Mouse (Mus musculus): ENCODE measurements around the gene Muc15. TPM values are rescaled to one million over a fixed set of nuclear protein-coding genes. Genes with fewer than 3 reads are reported as not detected.

The Muc15 gene
- total and polyA plus RNA-seq, 2 experiments, result not detected

GRCm38 (mm10) chr2:110787396-110787795 lies 66.3 kb downstream of the Muc15 start:
- Histone ChIP-seq H3K36me3 (ENCODE audit: control insufficient read depth, insufficient read depth, low read length) (no peaks in the 10 kb centered on the region), H3K27me3 (ENCODE audit: control insufficient read depth, insufficient read depth, low read length) (no peaks in the 10 kb centered on the region), H3K4me1 (ENCODE audit: control insufficient read depth, insufficient read depth, low read length) (no peaks in the 10 kb centered on the region), H3K9ac (ENCODE audit: low read depth, low read length) (no peak overlapping the region), H3K4me3 (ENCODE audit: insufficient read depth, low read depth, low read length) (no peak overlapping the region), H3K79me2 (ENCODE audit: control insufficient read depth, insufficient read depth, low read length) (no peaks in the 10 kb centered on the region), H3K27ac (replicated peaks; ENCODE audit: insufficient read depth, low read depth, low read length) (no peak overlapping the region)
- DNase-seq (ENCODE audit: extremely low read depth, low read depth, low spot score), result no peak
- whole genome bisulfite sequencing, result 81% methylated on average over 3 of the region's 3 CpGs
- TF ChIP-seq CTCF (IDR thresholded peaks at IDR 0.05; ENCODE audit: low read depth, low read length) (no peak), POLR2A (IDR thresholded peaks at IDR 0.05; ENCODE audit: extremely low read depth, insufficient read depth, low read length) (no peak)

Other genes with a start within 250 kb of the Muc15 start
- gene Slc5a12, start 124.0 kb upstream of the Muc15 start, total RNA-seq (2014; rRNA removed), result 0.07 TPM in 1 of 2 replicates, not detected in the other
- gene Slc5a12, start 124.0 kb upstream of the Muc15 start, polyA plus RNA-seq (2012; rRNA removed), result not detected in 2 replicates
- gene Ano3, start 229.6 kb downstream of the Muc15 start, total RNA-seq (2014; rRNA removed), result not detected in 2 replicates
- gene Ano3, start 229.6 kb downstream of the Muc15 start, polyA plus RNA-seq (2012; rRNA removed), result not detected in 2 replicates

Data from liver, adult 2 months (tissue).